Mouse (Mus musculus) brown adipose tissue, adult 24 weeks (tissue): ENCODE measurements around the gene Peak1. TPM values are rescaled to one million over a fixed set of nuclear protein-coding genes. Genes with fewer than 3 reads are reported as not detected.
"Not testable (repeated sequence)": the region's sequence is repeated elsewhere in the genome, so short reads cannot be mapped to it uniquely, and the experiment has no call there.

ENCODE experiments used
- H3K27ac ChIP-seq: fragments of 200-500 bp; replicated peaks from 2 replicates; pipeline ENCODE4 v1.5.1; 2012; ENCODE audit warnings: low read depth, mild to moderate bottlenecking, low read length
- H3K4me1 ChIP-seq: fragments of 200-500 bp; 2 replicates; pipeline ENCODE4 v1.6.1; 2012; ENCODE audit warnings: low read length, mixed read lengths; ENCODE audit not compliant: control insufficient read depth, insufficient read depth, insufficient read length
- H3K4me3 ChIP-seq: fragments of 200-500 bp; 2 replicates; pipeline ENCODE4 v1.5.1; 2012; ENCODE audit warnings: low read depth, mild to moderate bottlenecking, low read length, moderate library complexity; ENCODE audit not compliant: insufficient read depth
- polyA plus RNA-seq: library from polyadenylated mRNA; stranded (reverse); fragments of >200 nt; gene quantifications from 2 replicates; pipeline ENCODE4 v1.2.4, GENCODE M21; 2012; ENCODE audit not compliant: missing spikeins, insufficient read depth, insufficient read length

Peak1 gene
- polyA plus RNA-seq: 7.5 and 9.6 TPM in 2 replicates

DNA sequence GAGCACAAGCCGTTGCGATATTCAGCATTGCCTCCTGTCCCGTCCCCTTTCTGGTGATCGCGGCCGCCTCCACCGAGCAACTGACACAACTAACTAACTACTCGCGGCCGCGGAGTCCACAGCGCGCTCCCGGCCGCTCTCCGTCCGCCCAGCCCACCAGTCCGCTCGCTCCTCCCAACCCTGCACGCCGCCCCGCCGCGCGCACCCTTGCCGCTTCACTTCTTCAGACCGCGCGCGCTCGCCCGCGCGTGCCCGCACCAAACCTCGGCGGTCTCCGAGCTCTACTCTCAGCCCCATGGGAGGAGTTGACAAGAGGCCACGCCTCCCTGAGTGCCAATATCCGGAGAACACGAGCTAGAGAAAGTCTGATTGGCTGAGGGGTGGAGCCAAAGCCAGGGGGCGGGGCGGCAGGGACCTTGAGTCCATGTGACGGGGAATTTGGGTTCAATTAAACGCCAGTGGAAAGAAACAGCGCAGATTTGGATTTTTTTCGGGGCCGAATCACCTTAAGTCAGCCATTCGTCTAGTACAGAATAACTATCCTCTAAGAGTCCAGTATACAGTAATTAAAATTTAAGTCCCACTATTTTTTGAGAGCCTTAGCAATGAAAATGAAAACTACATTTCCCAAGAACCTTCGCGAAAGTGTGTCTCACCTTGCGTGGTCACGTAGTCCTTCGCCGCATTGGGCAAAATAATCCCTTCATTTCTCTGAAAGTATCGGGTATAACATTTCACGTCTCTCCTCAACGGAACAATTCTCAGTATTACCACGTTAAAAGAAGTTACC lies at the start of gene Peak1, which contains the start of gene Hmg20a:
TSS of gene Peak1 (minus strand) at position 120 of the 790 bp plus-strand sequence.
TSS of gene Hmg20a (plus strand) at position 662 of the 790 bp plus-strand sequence.
- H3K4me1 ChIP-seq: peaks cover 10% of the 10 kb centered on the region
- H3K4me3 ChIP-seq: peak within 1 kb of the TSS; percentile 94
- peak within 1 kb of the TSS; percentile 95 for H3K27ac ChIP-seq

DNA sequence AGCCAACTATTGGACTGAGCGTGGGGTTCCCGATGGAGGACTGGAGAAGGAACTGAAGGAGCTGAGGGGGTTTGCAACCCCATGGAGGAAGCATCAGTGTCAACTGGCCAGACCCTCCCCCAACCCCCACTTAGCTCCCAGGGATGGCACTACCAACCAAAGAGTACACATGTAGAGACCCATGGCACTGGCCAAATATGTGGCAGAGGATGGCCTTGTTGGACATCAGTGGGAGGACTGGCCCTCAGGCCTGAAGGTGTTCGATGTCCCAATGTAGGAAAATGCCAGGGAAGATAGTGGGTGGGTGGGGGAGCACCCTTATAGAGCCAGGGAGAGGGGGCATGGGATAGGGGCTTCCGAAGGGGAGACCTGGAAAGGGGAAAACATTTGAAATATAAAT lies 48.4 kb upstream of the Peak1 start:
- H3K4me1 ChIP-seq: peaks cover 38% of the 10 kb centered on the region
- no peak overlapping the region for H3K27ac ChIP-seq
- H3K4me3 ChIP-seq: no peak overlapping the region

DNA sequence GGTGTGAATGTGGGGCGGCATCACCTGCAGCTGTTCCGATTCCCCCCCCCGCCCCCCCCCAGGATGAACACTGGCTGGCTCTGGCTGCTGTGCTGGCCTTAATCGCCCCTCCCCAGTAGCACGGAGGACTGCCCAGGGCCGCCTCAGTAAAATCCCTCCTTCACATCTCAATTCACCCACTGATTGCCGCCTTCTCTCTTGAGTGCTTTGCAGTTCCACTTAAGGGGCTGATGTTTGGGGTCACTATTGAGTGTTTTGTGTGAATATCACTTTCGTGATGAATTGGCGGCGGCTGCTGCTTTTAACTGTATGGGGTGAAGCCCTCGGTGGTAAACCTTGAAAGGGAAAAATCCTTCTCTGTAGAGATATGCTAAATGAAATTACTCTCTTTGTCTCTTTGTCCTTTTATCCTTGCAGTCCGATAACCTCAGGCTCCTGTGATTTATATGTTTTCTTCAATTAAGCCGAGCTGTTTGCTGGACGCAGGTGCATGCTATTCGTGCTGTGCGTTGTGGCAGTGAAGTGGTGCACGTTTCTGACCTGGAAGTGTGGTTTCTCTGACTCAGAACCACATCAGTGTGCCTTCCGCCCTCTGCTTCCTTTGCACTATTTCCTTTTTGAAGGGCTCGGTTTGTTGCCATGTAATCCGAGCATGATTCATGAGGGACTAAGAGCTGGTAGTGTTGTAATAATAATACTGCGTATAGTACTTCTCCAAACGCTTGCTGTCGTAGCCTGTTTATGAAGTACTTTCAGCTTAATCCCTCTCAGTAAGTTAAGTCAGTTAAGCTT lies 47.2 kb upstream of the Peak1 start:
- H3K4me1 ChIP-seq: peaks cover 38% of the 10 kb centered on the region
- H3K4me3 ChIP-seq: peak overlapping the region; percentile 2; the same call in 1 of the 2 replicates
- peak overlapping the region; percentile 54 for H3K27ac ChIP-seq

DNA sequence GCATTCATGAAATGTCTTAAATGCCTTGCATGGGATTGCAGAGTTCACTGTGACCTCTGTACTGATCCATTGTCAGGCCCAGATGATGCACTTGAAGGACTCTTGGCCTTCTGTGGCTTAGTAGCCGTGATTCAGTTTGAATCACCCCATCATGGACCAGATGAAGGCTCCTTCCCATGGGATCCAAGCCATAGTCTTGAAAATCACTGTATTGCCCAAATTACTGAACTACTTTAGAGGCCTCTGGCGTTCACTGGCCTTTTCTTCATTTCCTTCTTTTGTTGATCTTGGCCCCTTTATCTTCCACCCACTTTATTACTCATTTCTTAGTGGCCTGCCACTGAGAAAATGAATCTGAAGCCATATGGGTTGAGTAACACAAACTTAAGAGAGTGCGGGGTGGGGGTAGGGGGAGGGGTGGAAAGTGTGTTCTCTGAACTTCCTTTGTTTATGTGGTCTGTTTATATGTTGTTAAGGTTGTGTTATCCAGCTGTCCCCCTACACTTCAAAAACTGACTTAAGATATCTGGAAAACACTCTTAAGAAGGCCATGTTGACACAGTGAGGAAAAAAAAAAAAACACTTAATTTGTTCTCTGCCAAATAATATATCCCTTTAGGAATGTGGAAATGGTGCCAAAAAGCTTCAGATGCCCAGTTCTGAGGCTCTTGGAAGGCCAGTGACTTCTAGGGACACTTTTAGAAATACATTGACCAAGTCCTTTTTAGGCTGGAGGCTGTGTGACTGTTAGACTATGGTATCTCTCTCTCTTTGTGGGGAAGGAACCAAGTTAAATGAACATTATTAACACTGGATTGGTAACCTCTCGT lies 46.0 kb upstream of the Peak1 start:
- peak overlapping the region; percentile 60 for H3K27ac ChIP-seq
- no peak overlapping the region for H3K4me3 ChIP-seq
- H3K4me1 ChIP-seq: peaks cover 32% of the 10 kb centered on the region

DNA sequence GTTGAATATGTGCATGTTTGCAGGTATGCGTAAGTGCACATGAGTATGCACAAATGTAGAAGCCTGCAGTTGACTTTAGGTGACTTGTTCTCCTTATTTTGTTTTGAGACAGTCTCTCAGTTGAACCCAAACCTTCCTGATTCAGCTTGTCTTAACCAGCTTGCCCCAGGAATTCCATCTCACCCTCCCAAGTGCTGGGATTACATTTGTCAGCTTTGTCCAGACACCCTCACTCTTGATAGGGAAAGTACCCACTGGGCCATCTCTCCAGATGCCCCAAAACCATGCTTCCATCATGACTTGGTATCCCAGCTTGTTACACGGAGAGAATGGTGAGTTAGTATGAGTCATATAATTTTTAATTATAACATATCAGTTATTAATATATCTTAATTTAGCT lies 45.2 kb upstream of the Peak1 start:
- H3K4me1 ChIP-seq: peaks cover 32% of the 10 kb centered on the region
- no peak overlapping the region for H3K4me3 ChIP-seq
- H3K27ac ChIP-seq: 0 out of 2 replicates have a peak overlapping the region, but pooled peaks have one; percentile 40

DNA sequence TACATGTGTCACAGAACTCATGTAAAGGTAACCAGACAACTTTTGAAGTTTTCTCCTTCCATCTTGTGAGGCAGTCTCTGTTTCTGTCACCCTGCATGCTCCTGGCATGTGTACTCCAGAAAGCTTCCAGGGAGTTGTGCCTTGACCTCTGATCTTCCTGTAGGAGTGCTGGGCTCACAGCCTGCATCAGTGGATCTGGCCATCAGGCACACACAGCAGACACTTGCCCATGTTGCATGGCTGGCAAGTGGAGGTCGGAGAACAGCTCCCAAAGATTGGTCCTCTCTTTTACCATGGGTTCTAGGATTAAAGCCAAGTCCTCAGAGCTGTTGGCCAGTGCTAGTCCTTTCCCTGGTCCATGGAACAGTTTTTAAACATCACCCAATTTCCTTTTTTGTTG lies 44.7 kb upstream of the Peak1 start:
- peaks cover 32% of the 10 kb centered on the region for H3K4me1 ChIP-seq
- H3K27ac ChIP-seq: no peak overlapping the region
- no peak overlapping the region for H3K4me3 ChIP-seq

DNA sequence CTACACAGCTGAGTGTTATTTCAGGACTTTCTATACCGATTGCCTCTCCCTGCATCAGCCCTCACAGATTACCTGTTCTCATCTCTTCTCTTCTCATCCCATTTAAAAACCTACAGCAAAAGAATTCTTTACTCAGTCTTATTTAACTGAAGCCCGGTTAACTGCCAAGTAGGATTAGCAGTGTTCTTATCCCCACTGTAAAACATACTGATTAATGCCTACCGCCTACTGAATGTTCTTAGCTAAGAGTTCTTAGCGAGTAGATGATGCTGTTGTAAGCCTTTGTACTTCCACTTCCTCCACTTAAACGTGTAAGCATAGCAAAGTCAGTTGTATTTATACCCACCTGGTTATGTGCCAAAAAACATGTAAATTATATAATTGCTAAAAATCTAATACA lies 43.1 kb upstream of the Peak1 start:
- H3K4me1 ChIP-seq: peaks cover 36% of the 10 kb centered on the region
- no peak overlapping the region for H3K4me3 ChIP-seq
- no peak overlapping the region for H3K27ac ChIP-seq

DNA sequence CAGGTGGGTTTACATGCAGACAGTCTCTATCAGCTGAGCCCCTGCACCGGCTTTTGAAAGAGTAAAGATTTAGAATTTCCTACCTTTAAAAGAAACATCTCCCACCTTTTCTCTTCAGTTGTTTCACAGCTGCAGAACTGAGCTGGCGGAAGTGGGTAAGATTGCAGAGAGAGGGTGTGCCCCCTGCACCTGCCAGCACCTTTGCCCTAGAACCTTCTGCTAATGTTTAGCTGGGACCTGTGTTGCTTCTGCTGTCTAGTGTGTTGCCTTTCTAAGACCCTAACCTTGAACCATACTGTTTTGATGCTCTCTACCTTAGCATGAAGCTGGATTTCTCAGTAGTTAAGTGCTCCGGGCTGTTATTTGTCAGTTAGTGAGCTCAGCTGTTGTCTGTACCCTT lies 38.6 kb upstream of the Peak1 start:
- Histone ChIP-seq H3K4me3 (no peak overlapping the region), H3K4me1 (peaks cover 12% of the 10 kb centered on the region), H3K27ac (no peak overlapping the region; the same call in none of the 2 replicates)

DNA sequence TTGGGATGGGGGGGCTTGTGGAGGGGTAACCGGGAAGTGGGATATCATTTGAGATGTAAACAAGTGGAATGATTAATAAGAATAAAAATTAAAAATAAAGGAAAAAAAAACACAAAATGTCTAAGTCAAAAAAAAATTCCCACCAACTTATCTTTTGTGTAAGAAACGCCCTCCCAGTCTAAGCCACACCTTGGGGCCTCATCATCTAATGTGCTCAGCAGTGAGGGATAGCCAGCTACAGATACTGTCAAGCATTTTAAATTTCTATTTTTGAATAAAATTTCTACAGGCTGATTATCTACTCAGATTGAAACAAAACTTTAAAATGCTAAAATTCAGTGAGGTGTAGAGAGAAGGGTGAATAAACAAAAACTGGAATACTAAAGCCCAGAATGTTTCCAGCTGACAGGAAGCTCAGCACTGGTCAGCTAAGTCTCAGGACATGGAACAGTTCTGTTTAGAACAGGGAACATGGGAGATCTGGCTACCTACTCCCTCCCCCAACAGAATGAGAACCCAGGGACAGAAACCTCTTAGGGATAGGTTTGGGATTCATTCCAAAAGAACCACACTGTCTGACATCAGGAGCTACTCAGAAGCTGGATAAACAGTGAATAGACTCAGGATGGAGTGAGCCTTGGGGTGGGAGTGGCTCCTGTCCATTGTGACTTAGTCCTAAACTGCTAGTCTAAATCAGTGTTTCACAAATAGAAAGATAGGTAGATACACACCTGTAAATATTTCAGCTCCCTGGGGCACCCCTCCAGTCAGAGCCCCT lies 35.4 kb upstream of the Peak1 start:
- Histone ChIP-seq H3K4me3 (no peak overlapping the region), H3K27ac (no peak overlapping the region)

DNA sequence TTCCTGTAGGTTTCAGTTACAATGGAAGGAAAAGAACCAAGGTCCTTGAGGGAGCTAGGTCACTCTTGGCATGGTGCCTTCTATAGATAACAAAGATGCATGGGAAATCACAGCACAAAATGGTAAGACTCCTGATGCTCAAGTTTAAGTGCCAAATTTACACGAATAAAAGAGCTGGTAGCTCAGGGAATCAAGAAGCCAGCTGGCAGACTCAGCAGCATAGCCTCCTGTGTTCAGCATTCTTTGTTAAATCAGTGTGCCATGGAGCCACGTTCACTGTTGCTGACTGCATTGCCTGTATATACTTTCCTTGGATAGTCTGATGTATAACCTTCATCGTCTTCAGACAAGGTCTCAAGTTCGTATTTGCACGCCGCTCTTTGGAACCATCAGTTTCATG lies 33.7 kb upstream of the Peak1 start:
- Histone ChIP-seq H3K4me1 (peaks cover 4% of the 10 kb centered on the region), H3K27ac (no peak overlapping the region), H3K4me3 (no peak overlapping the region)

More for the DNA sequence above, 35.4 kb upstream of the Peak1 start:
- peaks cover 7% of the 10 kb centered on the region for H3K4me1 ChIP-seq

DNA sequence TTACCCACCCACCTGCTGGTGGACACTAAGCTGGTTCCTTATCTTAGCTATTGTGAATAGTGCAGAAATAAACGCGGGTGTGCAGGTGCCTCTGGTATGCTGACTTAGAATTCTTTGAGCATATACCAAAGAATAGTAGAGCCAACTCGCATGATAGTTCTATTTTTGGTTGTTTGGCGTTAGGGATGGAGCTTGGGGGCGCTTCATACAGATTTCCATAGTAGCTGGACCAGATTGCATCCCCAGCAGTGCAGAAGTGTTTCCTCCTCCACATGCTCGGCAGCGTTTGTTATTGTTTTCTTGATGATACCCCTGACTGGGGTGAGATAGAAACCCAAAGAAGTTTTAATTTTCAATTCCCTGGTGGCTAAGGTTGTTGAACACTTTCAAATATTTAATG lies 21.8 kb upstream of the Peak1 start:
- Histone ChIP-seq H3K27ac (no peak overlapping the region), H3K4me3 (no peak overlapping the region), H3K4me1 (no peaks in the 10 kb centered on the region; the same call in none of the 2 replicates)

DNA sequence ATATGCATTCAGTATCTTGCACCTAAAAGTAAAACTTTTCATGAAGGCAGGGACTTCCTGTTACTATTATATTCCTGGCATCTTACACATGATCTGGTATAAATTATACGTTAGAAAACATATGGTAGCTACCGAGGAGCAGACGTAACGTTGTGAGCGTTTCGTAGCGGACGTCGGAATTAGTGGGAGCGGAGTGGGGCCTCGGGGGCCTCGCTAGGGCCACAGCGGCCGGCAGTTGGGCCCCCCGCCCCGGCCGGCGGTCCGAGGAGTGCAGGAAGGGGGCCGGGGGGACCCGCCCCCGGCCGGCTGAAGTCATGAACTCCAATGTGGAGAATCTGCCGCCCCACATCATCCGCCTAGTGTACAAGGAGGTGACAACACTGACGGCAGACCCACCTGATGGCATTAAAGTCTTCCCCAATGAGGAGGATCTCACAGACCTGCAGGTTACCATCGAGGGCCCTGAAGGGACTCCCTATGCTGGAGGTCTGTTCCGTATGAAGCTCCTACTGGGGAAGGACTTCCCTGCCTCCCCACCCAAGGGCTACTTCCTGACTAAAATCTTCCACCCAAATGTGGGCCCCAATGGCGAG lies 19.5 kb upstream of the Peak1 start:
- not testable (repeated sequence) for H3K4me1 ChIP-seq, H3K27ac ChIP-seq

DNA sequence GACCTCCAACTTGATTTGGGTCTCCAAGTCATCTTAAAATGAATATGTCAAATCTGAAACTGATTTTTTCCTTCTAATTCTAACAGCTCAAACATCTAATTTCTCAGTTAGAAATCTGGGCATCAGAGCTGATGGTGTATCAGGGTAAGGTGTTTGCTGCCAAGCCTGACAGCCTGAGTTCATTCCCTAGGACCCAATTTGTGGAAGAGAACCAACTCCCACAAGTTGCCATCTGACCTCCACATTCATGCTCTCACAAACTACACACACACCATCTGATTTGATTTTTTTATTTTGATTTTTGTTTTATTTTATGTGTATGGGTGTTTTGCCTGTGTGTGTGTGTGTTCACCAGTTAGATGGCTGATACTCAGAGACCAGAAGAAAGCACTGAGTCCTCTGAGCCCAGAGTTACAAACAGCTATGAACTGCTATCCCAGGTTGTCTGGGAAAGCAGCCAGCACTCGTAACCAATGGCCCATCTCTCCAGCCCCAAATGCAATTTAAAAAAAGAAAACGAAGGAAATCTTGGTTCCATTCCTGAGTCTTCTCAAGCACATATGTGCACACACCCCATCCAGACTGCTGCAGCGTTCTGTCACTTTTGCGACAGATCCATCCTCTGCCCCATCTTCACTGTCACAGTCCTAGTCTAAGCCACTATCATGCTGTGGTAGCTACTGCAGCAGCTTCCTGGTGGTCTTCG lies 18.1 kb upstream of the Peak1 start:
- H3K27ac ChIP-seq: no peak overlapping the region
- H3K4me1 ChIP-seq: no peaks in the 10 kb centered on the region; the same call in 1 of the 2 replicates
- no peak overlapping the region for H3K4me3 ChIP-seq

More for the DNA sequence above, 19.5 kb upstream of the Peak1 start:
- H3K4me3 ChIP-seq: not testable (repeated sequence)
